Mouse (Mus musculus) c-Kit-positive CD71-negative TER-119-negative erythroid progenitor cells, embryonic 14.5 days (primary cell): ENCODE measurements around the gene Sult2a3.
"Not testable (repeated sequence)": the region's sequence is repeated elsewhere in the genome, so short reads cannot be mapped to it uniquely, and the experiment has no call there.

ENCODE experiments used
- DNase-seq: peaks from one replicate; pipeline ENCODE4 v3.0.0-alpha.2; 2013; ENCODE audit warnings: low read depth

Sult2a3 gene

DNA sequence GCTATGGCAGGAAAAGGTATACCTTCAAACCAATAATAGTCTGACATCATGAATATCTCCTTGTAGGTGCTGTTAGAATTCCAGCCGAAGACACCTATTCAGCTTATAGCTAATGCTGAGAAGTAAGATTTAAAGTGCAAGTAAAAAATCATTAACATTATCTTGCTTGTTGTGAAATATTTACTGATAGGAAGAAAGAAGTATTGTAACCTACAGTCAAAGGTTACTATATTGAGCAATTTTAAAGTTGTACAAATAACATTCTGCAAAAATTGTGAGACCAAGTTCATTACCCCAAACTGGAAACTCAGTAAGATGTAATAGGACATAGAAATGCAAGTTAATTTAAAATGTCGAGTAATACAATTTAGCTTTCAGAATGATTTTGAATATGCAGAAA is at the start of gene Sult2a3:
TSS of gene Sult2a3 (minus strand) at position 101 of the 400 bp plus-strand sequence.
- DNase-seq, result no peak

DNA sequence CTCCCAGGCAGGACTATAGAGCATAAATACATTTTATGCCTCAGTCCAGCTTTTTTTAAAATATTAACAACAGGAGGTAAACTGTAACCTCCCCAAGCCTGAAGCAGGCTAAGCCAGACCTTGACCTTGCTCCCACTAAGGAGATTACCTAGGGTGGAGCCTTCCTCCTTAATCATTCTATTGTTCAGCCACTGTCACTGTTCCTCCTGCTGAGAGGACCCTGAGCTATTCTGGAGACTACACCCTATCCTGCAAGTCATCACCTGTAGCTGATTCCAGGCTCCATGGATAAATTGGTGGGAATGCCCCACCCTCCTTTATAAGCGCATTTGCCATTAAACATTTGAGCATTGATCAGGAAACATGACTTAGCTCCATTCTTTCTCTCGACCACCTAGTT is 2.4 kb downstream of the Sult2a3 start:
- no peak for DNase-seq

DNA sequence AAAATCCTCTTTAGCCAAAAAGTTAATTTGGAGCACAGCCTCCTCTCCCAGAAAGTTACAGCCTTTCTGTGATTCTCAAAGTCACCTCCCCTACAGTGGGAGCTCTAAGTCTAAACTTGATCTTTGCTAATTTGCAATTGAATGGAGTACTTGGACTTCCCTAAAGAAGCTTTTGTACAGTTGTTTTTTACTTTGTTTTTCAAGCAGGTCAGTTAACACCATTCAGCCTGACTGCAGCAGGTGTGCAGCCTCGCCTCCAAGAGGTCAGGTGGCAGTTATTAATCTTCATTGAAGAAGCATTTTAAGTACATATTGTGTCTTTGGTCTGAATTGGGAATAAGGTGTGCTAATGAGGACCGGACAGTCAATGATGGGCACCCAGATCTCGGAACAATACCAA is 3.0 kb downstream of the Sult2a3 start:
- not testable (repeated sequence) for DNase-seq

DNA sequence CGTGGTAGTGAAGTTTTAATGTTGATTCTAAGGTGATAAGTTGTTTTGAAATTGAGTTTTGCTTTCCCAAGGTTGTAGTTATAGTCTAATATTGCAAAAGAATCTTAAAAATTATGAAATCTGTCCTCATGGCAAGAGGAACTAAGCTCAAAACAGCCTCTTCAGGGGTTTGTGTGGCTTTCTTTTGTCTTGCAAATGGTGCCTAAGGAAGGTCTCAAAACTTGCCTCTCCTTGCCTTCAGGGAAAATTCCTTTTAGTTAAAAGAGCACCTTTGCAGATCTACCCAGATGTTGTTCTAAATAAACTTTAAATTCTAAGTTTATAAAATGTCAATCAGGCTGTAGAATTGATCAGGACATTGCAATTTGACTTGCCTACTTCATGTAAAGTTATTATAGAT is 6.1 kb downstream of the Sult2a3 start:
- DNase-seq, result no peak

DNA sequence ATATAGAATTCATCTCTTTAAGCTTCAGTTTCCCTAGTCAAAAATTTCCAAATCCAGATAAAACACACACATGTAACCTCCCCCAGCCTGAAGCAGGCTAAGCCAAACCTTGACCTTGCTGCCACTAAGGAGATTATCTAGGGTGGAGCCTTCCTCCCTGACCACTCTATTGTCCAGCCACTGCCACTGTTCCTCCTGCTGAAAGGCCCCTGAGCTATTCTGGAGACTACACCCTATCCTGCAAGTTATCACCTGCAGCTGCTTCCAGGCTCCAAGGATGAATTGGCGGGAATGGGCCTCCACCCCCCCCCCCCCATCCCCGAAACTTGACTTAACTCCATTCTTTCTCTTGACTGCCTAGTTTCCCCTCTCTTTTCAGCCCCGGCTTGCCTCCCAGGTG is 8.4 kb downstream of the Sult2a3 start:
- DNase-seq, result not testable (repeated sequence)

DNA sequence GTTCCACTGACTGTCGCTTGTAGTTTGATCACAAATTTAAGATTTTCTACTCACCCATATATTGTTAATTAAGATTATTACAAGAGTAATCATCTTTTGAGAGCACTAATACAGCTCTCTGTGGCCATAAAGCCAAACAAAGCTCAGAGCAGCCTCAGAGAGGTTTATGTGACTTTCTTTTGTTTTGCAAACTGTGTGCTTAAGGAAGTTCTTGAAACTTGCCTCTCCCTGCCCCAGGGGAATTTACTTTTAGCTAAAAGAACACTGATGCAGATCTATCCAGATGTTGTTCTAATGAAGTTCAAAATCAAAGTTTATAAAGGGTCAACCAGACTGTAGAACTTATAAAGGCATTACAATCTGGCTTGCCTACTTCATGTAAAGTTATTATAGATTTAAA is 75.0 kb downstream of the Sult2a3 start:
- not testable (repeated sequence) for DNase-seq

DNA sequence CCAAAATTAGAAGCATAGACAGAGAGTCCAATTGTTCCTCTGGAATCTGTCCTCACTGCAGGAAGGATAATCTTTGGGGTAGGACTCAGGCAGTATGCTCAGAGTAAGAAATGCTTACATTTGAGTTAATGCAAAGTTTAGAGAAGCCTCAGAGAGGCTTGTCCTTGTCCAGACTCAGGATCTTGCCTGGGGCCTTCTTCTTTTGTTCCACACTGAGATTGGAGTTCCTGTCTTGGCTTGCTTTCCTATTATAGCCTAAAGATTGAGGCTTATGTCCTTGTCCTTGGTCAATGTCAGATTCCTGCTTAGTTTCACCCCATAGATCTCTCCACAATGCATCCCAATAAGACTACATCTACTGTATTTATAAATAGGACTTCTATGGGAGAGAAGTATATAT is 92.0 kb downstream of the Sult2a3 start:
- not testable (repeated sequence) for DNase-seq
